Mouse (Mus musculus) heart, embryonic 15.5 days (tissue): ENCODE results near the gene Limk2. TPM values are rescaled to one million over a fixed set of nuclear protein-coding genes. Genes with fewer than 3 reads are reported as not detected.

Source experiments
- ATAC-seq: fragments of 200-750 bp; cut with Nextera tagmentation; replicated peaks from 2 replicates; pipeline ENCODE4 v1.8.0; 2017; ENCODE audit warnings: low read depth, moderate TSS enrichment; ENCODE audit not compliant: insufficient number of reproducible peaks, insufficient read depth, low FRiP score
- H3K27ac ChIP-seq: fragments of 300-500 bp; sonication (generic); 2 replicates; pipeline ENCODE4 v1.5.1; 2015; ENCODE audit warnings: mild to moderate bottlenecking, inconsistent platforms
- H3K27me3 ChIP-seq: fragments of 300-500 bp; sonication (generic); 2 replicates; pipeline ENCODE4 v1.6.1; 2015; ENCODE audit warnings: inconsistent platforms
- H3K36me3 ChIP-seq: fragments of 300-500 bp; sonication (generic); 2 replicates; pipeline ENCODE4 v1.6.1; 2015; ENCODE audit warnings: mild to moderate bottlenecking, inconsistent platforms
- H3K4me1 ChIP-seq: fragments of 300-500 bp; sonication (generic); replicated peaks from 2 replicates; pipeline ENCODE4 v1.6.1; 2015; ENCODE audit warnings: inconsistent platforms
- H3K4me2 ChIP-seq: fragments of 300-500 bp; sonication (generic); 2 replicates; pipeline ENCODE4 v1.6.1; 2015; ENCODE audit warnings: inconsistent platforms, mild to moderate bottlenecking, moderate library complexity
- H3K4me3 ChIP-seq: fragments of 300-500 bp; sonication (generic); 2 replicates; pipeline ENCODE4 v1.5.1; 2015; ENCODE audit warnings: mild to moderate bottlenecking, inconsistent platforms
- H3K9ac ChIP-seq: fragments of 300-500 bp; sonication (generic); 2 replicates; pipeline ENCODE4 v1.6.1; 2015; ENCODE audit warnings: mild to moderate bottlenecking, inconsistent platforms
- H3K9me3 ChIP-seq: fragments of 300-500 bp; sonication (generic); replicated peaks from 2 replicates; pipeline ENCODE4 v1.6.1; 2016; ENCODE audit warnings: inconsistent platforms
- WGBS: fragments of 180-500 bp; shearing (Covaris S2); methylation state at CpG from one replicate; pipeline ENCODE4 v1.1.7; 2015; ENCODE audit warnings: mixed read lengths; 5-methylcytosine and 5-hydroxymethylcytosine counted together
- polyA plus RNA-seq: library from polyadenylated mRNA; unstranded; fragments of >200 nt; fragmentation: Nextera tagmentation; extraction: Ambion mirVana; gene quantifications from 2 replicates; pipeline ENCODE4 v1.2.1, GENCODE M21; 2015

Limk2 gene
- polyA plus RNA-seq, 1 experiment from 2014 or later: 42.3 TPM

DNA sequence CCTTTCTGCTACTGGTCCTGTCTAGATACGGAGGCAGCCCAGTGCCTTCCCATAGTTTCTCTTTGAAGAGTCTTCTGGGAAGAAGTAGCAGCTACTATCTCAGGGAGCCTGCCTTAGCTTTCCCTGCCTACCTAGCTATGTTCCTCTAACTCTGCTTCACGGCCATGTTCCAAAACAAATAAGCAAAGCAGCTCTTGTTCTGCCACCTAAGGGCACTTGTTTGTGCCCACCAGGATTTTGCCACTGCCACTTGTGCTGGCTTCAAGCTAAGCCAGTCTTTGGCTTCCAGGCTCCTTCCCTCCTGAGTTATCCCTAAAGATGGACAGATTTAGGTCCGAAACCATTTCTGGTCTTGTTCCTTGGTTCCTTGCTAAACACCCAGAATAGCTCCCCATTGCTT, 3.1 kb upstream of the Limk2 start:
- H3K4me3 ChIP-seq: no peak overlapping the region
- no peaks in the 10 kb centered on the region for H3K27me3 ChIP-seq
- peaks cover 23% of the 10 kb centered on the region for H3K36me3 ChIP-seq
- WGBS: 82% methylated on average over 3 of the region's 3 CpGs
- H3K4me2 ChIP-seq: no peak overlapping the region
- no peak overlapping the region for H3K27ac ChIP-seq
- H3K9ac ChIP-seq: no peak overlapping the region
- no peak for ATAC-seq
- H3K4me1 ChIP-seq: peaks cover 16% of the 10 kb centered on the region
- no peaks in the 10 kb centered on the region for H3K9me3 ChIP-seq

DNA sequence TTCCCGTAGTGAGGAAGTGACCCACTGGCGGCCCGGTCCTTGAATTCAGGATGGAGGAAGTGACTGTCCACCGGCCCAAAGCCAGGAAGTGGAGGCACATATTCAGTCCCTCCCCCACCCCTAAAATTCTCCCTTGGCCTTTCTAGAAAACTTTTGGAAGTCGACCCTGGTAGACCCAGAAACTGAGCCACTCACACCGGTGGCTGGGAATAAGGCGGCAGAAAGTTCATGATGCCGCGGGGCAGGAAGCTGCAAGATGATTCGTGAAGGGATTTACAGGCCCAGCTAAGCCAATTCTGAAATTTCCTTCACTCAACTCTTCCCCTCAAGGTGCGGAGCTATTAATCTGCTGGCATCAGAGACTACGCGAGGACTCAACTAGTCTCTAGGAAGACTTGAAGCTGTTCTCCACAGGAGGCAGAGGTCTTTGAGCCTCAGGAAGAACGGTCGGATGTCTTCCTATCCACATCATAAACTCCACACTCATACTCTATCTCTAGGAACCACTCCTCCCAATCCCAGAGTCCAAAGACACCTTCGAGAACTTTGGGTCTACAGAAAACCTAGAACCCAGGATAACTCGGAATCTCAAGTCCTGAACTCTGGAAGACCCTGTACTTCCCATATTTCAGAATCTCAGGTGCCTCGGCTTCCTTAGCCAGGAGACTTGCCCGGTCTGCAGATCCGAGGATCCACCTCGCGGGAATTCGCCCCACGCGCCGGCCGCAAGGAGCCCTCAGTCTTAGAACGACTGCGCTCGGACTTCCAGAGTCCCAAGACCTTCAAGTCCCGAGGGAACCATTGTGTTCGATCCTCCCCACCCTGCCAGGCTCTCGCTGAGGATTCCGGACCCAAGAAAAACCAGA, 625 bp downstream of the Limk2 start:
- 0 out of 2 replicates have a peak, but pooled peaks have one; percentile 11 for ATAC-seq

DNA sequence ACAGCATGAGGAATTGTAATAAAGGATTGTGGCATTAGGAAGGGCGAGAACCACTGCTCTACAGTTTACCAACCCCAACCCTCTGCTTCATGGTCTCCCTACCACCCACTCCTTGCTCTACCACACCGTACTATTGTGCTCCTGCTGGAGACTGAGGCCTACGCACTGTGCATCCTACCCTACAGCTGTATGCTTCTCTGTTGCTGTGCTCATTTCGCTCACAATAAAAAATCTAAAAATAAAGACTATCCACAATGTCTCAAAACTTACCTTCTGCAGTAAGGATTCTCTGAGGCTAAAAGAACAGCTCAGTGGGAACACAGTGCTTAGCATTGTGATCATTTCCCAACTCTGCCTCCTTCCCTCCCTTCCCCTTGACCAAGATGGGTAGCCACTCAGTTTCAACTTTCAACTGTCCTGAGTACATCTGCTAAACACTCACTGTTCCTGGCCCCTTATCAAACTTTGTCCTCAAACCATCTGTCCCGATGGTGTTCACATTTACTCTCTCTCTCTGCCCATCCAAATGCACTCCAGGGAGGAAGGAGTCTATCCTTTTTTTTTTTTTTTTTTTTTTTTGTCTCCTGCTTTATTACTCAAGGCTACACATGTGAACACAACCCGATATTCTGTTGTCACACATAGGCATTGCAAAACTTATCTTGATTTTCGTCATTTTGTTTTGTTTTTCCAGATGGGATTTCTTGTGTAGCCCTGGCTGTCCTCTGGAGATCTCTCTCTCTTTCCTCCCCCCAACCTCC, 4.5 kb downstream of the Limk2 start:
- WGBS: 72% methylated on average over 7 of the region's 7 CpGs
- ATAC-seq: no peak

More for the DNA sequence above, 625 bp downstream of the Limk2 start:
- Histone ChIP-seq H3K4me1 (peaks cover 16% of the 10 kb centered on the region), H3K4me2 (peak overlapping the region; percentile 85), H3K36me3 (no peaks in the 10 kb centered on the region), H3K9ac (peak overlapping the region; percentile 77), H3K27me3 (no peaks in the 10 kb centered on the region), H3K27ac (peak overlapping the region; percentile 74), H3K4me3 (peak overlapping the region; percentile 92), H3K9me3 (no peaks in the 10 kb centered on the region)
- 3% methylated on average over 34 of the region's 34 CpGs for WGBS

DNA sequence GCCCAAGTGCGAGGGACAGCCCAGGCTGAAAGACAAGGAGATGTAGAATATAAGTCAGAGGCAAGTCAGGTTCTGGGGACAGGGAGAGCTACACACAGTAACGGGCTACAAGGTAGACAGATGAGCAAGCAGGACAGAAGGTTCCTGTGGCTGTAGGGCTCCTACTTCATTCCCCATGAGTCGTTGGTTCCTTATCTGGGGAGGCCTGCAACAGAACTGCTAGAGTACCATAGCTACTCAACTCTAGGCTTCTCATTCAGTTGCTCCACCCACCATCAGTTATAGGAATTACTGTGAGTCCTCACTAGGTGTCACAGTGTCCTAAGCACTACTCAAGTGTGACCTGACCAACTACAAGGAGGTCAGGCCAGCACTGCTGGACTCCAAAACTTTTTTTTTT, 6.0 kb downstream of the Limk2 start:
- no peak overlapping the region for H3K9ac ChIP-seq
- H3K4me3 ChIP-seq: no peak overlapping the region
- H3K9me3 ChIP-seq: no peaks in the 10 kb centered on the region
- no peaks in the 10 kb centered on the region for H3K36me3 ChIP-seq
- ATAC-seq: no peak
- H3K27me3 ChIP-seq: no peaks in the 10 kb centered on the region
- no peak overlapping the region for H3K4me2 ChIP-seq
- WGBS: 64% methylated on average over 3 of the region's 3 CpGs
- H3K27ac ChIP-seq: no peak overlapping the region
- peaks cover 7% of the 10 kb centered on the region for H3K4me1 ChIP-seq

More for the DNA sequence above, 4.5 kb downstream of the Limk2 start:
- Histone ChIP-seq H3K9me3 (no peaks in the 10 kb centered on the region), H3K36me3 (no peaks in the 10 kb centered on the region), H3K9ac (no peak overlapping the region), H3K4me2 (no peak overlapping the region), H3K27ac (no peak overlapping the region), H3K4me3 (no peak overlapping the region), H3K4me1 (peaks cover 14% of the 10 kb centered on the region), H3K27me3 (no peaks in the 10 kb centered on the region)

DNA sequence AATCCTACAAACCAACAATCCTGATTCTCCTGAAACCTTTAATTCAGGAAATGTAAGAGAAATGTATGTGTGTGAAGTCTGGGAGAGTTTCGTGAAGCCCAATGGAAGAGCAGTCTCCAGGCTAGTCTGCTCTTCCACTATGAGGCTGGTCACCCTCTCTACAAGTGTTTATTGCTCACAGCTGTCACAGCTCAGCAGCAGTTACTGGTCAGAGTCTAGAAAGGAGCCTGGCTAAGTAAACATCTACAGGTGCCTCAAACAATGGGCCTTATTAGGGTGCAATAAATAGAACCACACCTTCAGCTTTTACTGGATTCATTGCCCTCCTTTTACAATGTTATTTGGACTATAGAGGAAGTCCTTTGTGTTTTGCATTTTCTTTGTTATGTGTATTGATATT, 10.7 kb downstream of the Limk2 start:
- no peak for ATAC-seq
- H3K9ac ChIP-seq: no peak overlapping the region
- H3K27ac ChIP-seq: no peak overlapping the region
- no peaks in the 10 kb centered on the region for H3K9me3 ChIP-seq
- H3K27me3 ChIP-seq: no peaks in the 10 kb centered on the region
- no peak overlapping the region for H3K4me2 ChIP-seq
- no peak overlapping the region for H3K4me3 ChIP-seq
- H3K4me1 ChIP-seq: no peaks in the 10 kb centered on the region
- whole genome bisulfite sequencing: 92% methylated on average over 1 of the region's 1 CpGs
- no peaks in the 10 kb centered on the region for H3K36me3 ChIP-seq

DNA sequence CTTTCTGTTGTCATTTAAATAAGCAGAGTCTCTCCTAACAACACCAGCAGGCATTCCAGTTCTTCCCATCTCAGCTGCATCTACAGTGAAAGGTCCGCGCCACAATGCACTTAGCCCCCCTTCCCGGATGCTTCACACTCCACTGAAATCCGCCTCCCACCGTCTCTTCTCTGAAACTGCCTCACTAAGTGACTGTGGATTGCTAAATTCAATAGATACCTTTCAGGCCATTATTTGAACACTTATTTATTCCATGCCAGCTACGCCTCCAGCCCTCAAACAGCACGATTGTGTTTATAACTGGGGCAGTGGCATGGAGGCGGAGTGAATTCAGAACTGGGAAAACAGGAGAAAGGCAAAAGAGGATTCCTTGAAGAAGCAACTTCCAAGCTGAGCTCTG, 12.4 kb downstream of the Limk2 start:
- ATAC-seq: no peak
- no peaks in the 10 kb centered on the region for H3K36me3 ChIP-seq
- H3K4me3 ChIP-seq: no peak overlapping the region
- peaks cover 10% of the 10 kb centered on the region for H3K4me1 ChIP-seq
- 86% methylated on average over 8 of the region's 8 CpGs for WGBS
- H3K4me2 ChIP-seq: no peak overlapping the region
- H3K9me3 ChIP-seq: no peaks in the 10 kb centered on the region
- no peak overlapping the region for H3K27ac ChIP-seq
- no peak overlapping the region for H3K9ac ChIP-seq
- H3K27me3 ChIP-seq: no peaks in the 10 kb centered on the region

DNA sequence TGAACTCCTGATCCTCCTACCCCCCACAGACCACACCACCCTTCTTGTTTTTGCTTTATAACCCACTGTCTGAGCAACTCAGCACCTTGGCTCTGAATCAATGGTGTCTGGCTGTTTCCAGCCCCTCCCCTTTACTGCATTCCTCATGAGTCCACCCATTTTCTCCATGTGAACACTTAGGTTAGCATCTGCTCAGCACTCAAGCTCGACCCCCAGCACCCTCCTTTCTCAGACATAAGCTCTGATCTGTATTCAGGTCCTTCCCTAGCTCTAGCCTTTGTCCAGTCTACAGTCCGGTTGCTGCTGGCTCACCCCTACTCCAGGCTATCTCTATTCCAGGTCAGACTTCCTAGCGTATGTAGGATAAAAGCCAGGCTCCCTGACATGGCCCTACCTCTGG, 12.9 kb downstream of the Limk2 start:
- H3K9me3 ChIP-seq: no peaks in the 10 kb centered on the region
- H3K4me1 ChIP-seq: peaks cover 10% of the 10 kb centered on the region
- H3K27me3 ChIP-seq: no peaks in the 10 kb centered on the region
- no peak for ATAC-seq
- H3K4me2 ChIP-seq: no peak overlapping the region
- 77% methylated on average over 3 of the region's 3 CpGs for WGBS
- no peak overlapping the region for H3K4me3 ChIP-seq
- H3K9ac ChIP-seq: no peak overlapping the region
- no peaks in the 10 kb centered on the region for H3K36me3 ChIP-seq
- H3K27ac ChIP-seq: no peak overlapping the region

DNA sequence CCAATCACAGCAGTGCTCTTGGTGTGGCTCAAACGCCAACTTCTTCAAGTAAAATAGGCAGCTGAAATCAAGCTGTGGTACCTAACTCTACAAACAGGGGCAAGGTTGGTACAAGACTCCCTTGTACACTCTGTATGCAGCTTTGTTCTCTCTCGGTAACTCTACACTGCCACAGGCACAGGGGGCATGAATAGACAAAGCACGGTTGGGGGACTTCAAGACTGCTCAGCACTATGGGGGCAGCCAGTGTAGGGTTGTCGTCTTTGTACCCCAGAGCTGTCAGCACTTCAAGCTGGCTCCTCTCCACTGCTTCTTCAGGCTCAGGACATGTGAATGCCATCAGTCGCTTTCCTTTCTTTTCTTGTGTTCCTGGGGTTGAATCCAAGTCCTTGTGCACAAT, 14.5 kb downstream of the Limk2 start:
- Histone ChIP-seq H3K9ac (no peak overlapping the region), H3K27ac (no peak overlapping the region), H3K4me2 (no peak overlapping the region), H3K27me3 (no peaks in the 10 kb centered on the region), H3K4me3 (no peak overlapping the region), H3K36me3 (no peaks in the 10 kb centered on the region), H3K9me3 (no peaks in the 10 kb centered on the region), H3K4me1 (peaks cover 12% of the 10 kb centered on the region)
- no peak for ATAC-seq
- 58% methylated on average over 5 of the region's 5 CpGs for WGBS

DNA sequence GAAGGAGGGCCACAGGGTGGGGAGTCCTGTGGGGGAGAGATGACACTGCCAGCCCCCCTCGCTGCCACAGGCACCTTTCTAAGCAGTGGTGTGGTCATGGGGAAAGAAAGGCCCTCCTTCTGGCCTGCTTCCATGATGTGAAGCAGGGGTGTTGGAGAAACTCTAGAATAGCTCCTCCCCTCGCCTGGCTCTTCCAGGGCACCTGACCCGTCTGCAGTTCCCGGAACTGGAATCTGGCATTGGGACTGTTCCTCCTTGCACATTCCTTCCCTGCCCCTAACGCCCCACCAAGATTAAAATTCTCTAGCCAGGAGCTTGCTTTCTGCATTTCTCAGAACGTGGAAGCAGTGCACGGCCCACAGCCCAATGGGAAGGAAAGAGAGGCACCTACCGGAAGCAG, 16.5 kb downstream of the Limk2 start:
- WGBS: 54% methylated on average over 8 of the region's 8 CpGs
- ATAC-seq: no peak

DNA sequence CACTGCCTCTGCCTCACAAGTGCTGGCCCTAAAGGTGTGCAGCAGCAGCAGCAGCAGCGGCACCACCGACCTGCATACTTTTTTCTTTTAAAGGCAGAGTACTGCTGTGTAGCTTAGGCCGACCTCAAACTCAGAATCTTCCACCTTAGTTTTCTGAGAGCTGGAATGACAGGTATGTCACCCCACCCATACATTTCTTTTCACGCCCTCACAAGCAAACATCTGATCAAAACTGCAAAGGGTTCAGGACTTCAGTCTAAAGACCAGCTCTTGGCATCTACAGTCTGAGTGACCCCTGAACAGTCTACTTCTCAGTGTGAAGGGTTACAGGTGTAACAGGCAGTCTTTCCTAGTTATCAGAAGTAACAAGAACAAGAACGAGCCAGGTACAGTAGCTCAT, 18.2 kb downstream of the Limk2 start:
- no peak overlapping the region for H3K4me3 ChIP-seq
- no peak overlapping the region for H3K4me2 ChIP-seq
- H3K27ac ChIP-seq: no peak overlapping the region
- H3K9me3 ChIP-seq: no peaks in the 10 kb centered on the region
- H3K27me3 ChIP-seq: no peaks in the 10 kb centered on the region
- peaks cover 20% of the 10 kb centered on the region for H3K4me1 ChIP-seq
- H3K36me3 ChIP-seq: no peaks in the 10 kb centered on the region
- 76% methylated on average over 5 of the region's 5 CpGs for WGBS
- ATAC-seq: no peak
- no peak overlapping the region for H3K9ac ChIP-seq

More for the DNA sequence above, 16.5 kb downstream of the Limk2 start:
- H3K4me1 ChIP-seq: peaks cover 12% of the 10 kb centered on the region
- peak overlapping the region; percentile 37 for H3K27ac ChIP-seq
- H3K36me3 ChIP-seq: no peaks in the 10 kb centered on the region
- H3K4me2 ChIP-seq: peak overlapping the region; percentile 26; the same call in 1 of the 2 replicates
- H3K9ac ChIP-seq: no peak overlapping the region
- no peaks in the 10 kb centered on the region for H3K27me3 ChIP-seq
- H3K9me3 ChIP-seq: no peaks in the 10 kb centered on the region
- no peak overlapping the region for H3K4me3 ChIP-seq

DNA sequence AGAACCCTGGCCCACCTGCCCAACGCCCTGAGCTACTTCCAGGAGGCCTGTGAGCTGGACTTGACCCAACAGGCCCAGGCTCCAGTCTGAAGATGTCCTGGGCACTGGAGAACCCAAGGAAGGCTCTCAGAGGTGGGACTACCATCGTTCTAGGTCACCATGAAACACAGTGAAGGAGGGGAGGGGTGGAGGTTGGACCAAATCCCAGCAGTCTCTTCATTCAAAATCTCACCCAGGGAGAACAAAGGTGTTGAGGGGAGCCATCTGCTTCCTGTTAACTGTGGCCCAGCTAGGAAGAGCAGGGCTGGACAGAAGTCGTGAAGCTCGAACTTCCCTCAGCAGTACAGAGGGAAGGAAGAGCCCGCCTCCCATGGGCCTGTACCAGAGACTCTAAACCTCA, 19.0 kb downstream of the Limk2 start:
- Histone ChIP-seq H3K27me3 (no peaks in the 10 kb centered on the region), H3K4me1 (peaks cover 20% of the 10 kb centered on the region), H3K9ac (no peak overlapping the region), H3K4me2 (no peak overlapping the region), H3K36me3 (no peaks in the 10 kb centered on the region), H3K9me3 (no peaks in the 10 kb centered on the region), H3K27ac (no peak overlapping the region), H3K4me3 (no peak overlapping the region)
- no peak for ATAC-seq
- 47% methylated on average over 5 of the region's 5 CpGs for WGBS
